Mouse (Mus musculus) cerebellum, adult 2 months (tissue): ENCODE measurements around the gene Notch1.

ENCODE experiments used
- CTCF ChIP-seq: fragments of 200-500 bp; IDR thresholded peaks from 2 replicates; pipeline ENCODE4 v1.5.1; 2011; ENCODE audit warnings: low read depth, mild to moderate bottlenecking, control low read depth, low read length, moderate library complexity, borderline replicate concordance; ENCODE audit not compliant: insufficient read depth
- POLR2A ChIP-seq: fragments of 200-500 bp; IDR thresholded peaks from 2 replicates; pipeline ENCODE4 v1.6.1; 2011; ENCODE audit warnings: low read length, control low read depth, borderline replicate concordance; ENCODE audit not compliant: insufficient read depth

DNA sequence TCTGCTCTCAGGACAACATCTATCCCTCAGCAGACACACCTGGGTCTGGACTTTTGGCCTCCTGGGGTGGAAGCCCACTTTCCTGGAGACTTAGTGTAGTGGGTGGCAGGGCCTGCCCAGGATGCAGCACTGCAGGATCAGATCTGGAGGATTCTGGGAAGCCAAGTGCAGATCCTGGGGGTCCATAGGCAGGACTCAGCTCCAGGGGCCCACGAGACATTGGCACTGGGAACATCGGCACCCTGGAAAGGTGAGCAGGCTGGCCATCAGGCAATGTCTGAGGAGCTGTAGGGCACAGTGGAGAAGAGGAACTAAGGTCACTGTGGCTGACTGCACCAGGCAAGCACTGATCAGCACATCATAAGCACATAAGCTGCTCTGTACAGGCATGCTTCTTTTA lies 94.5 kb downstream of the Notch1 start:
- TF ChIP-seq CTCF (no peak), POLR2A (no peak)
